Mouse (Mus musculus) liver, embryonic 14.5 days (tissue): ENCODE data around the gene Dll4.

Experiments
- CTCF ChIP-seq: IDR thresholded peaks from 2 replicates; pipeline ENCODE4 v1.5.1; 2016; ENCODE audit warnings: antibody characterized with exemption, low read depth, control low read depth
- EP300 ChIP-seq: IDR thresholded peaks from 2 replicates; pipeline ENCODE4 v1.6.1; 2016; ENCODE audit warnings: antibody characterized with exemption, low read depth

DNA sequence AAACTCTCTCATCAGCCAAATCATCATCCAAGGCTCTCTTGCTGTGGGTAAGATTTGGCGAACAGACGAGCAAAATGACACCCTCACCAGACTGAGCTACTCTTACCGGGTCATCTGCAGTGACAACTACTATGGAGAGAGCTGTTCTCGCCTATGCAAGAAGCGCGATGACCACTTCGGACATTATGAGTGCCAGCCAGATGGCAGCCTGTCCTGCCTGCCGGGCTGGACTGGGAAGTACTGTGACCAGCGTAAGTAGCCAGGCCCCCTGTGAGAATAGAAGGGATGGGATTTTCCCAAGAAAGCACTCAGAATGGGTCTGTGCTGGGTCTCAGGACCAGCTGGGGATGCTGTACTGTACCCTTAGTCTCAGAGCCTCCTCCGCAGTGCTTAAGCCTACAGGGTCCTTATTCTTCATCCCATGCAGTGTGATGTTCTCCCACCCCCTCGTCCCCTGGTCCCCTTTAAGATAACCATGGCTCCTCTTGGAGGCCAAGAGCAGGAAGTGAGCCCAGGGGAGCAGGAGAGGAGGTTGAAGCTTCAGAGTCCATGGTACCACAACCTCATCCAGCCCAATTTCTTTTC is 2.5 kb downstream of the Dll4 start:
- no peak for TF ChIP-seq CTCF
- no peak for TF ChIP-seq EP300
